Mouse (Mus musculus) heart, embryonic 14.5 days (tissue): Measurements from ENCODE around the gene Ltbp1. TPM values are rescaled to one million over a fixed set of nuclear protein-coding genes. Genes with fewer than 3 reads are reported as not detected.
A peak's percentile ranks its signal among the peaks of the same experiment; 100 is the strongest.

Experiments used
- ATAC-seq: fragments of 200-750 bp; cut with Nextera tagmentation; 2 replicates; pipeline ENCODE4 v1.8.0; 2017; ENCODE audit warnings: low read depth, moderate TSS enrichment; ENCODE audit not compliant: insufficient number of reproducible peaks, insufficient read depth, low FRiP score
- H3K27ac ChIP-seq, 2 experiments: fragments of 200-500 bp in 1 of 2; fragments of 300-500 bp in 1 of 2; sonication (generic) in 1 of 2; replicated peaks in 1 of 2; 2 replicates each; pipeline ENCODE4 v1.5.1; 2012 to 2014; ENCODE audit warnings: low read depth in 2 of 2, low read length in 2 of 2, control low read depth in 1 of 2, mild to moderate bottlenecking in 1 of 2, mixed read lengths in 1 of 2; ENCODE audit not compliant: control insufficient read depth in 1 of 2, insufficient read depth in 1 of 2
- H3K27me3 ChIP-seq: fragments of 300-500 bp; sonication (generic); 2 replicates; pipeline ENCODE4 v1.6.1; 2014; ENCODE audit warnings: mild to moderate bottlenecking, low read length, control low read depth; ENCODE audit not compliant: control insufficient read depth, insufficient read depth
- H3K36me3 ChIP-seq: fragments of 300-500 bp; sonication (generic); 2 replicates; pipeline ENCODE4 v1.6.1; 2014; ENCODE audit warnings: mild to moderate bottlenecking, control low read depth, low read length, mixed read lengths; ENCODE audit not compliant: control insufficient read depth, insufficient read depth
- H3K4me1 ChIP-seq, 2 experiments: fragments of 200-500 bp in 1 of 2; fragments of 300-500 bp in 1 of 2; sonication (generic) in 1 of 2; 2 replicates each; pipeline ENCODE4 v1.6.1; 2012 to 2014; ENCODE audit warnings: low read length in 2 of 2, control low read depth in 1 of 2, mixed read lengths in 1 of 2; ENCODE audit not compliant: control insufficient read depth in 2 of 2, insufficient read depth in 2 of 2
- H3K4me2 ChIP-seq: fragments of 300-500 bp; sonication (generic); 2 replicates; pipeline ENCODE4 v1.6.1; 2014; ENCODE audit warnings: mild to moderate bottlenecking, low read length
- H3K4me3 ChIP-seq, 2 experiments: fragments of 200-500 bp in 1 of 2; fragments of 300-500 bp in 1 of 2; sonication (generic) in 1 of 2; 2 replicates each; pipeline ENCODE4 v1.5.1; 2012 to 2014; ENCODE audit warnings: low read length in 2 of 2, mild to moderate bottlenecking in 2 of 2, control low read depth in 1 of 2, low read depth in 1 of 2, moderate library complexity in 1 of 2; ENCODE audit not compliant: control insufficient read depth in 1 of 2, insufficient read depth in 1 of 2
- H3K9ac ChIP-seq: fragments of 300-500 bp; sonication (generic); 2 replicates; pipeline ENCODE4 v1.6.1; 2014; ENCODE audit warnings: mild to moderate bottlenecking, low read length
- H3K9me3 ChIP-seq: fragments of 300-500 bp; sonication (generic); 2 replicates; pipeline ENCODE4 v1.6.1; 2016; ENCODE audit warnings: low read length, control low read depth; ENCODE audit not compliant: control insufficient read depth
- WGBS: fragments of 180-500 bp; shearing (Covaris S2); extraction: QIAGEN DNeasy Blood & Tissue Kit; methylation state at CpG from one replicate; pipeline ENCODE4 v1.1.7; 2014; 5-methylcytosine and 5-hydroxymethylcytosine counted together
- polyA plus RNA-seq: library from polyadenylated mRNA; unstranded; fragments of >200 nt; fragmentation: Nextera tagmentation; extraction: Ambion mirVana; gene quantifications from 2 replicates; pipeline ENCODE4 v1.2.1, GENCODE M21; 2014

The Ltbp1 gene
- polyA plus RNA-seq, 1 experiment from 2014 or later: 38.1 TPM

- WGBS: 83% methylated on average over 3 of the region's 3 CpGs
Measured at GRCm38 (mm10) chr17:75174501-75174900, 169.1 kb downstream of the Ltbp1 start.

GRCm38 (mm10) chr17:75177920-75178867 lies 172.8 kb downstream of the Ltbp1 start:
- Histone ChIP-seq H3K4me3 (peak overlapping the region; percentile 20 to 23), H3K27ac (peak overlapping the region; percentile 54 to 69; a peak in 3 of 4 replicates), H3K27me3 (no peaks in the 10 kb centered on the region), H3K9ac (peak overlapping the region; percentile 55), H3K4me1 (peaks cover 19 to 25% of the 10 kb centered on the region in 2 experiments), H3K9me3 (no peaks in the 10 kb centered on the region), H3K36me3 (peaks cover 4% of the 10 kb centered on the region; the same call in 1 of the 2 replicates), H3K4me2 (peak overlapping the region; percentile 64)
- peak; percentile 53 for ATAC-seq
- WGBS: 25% methylated on average over 24 of the region's 24 CpGs

More at GRCm38 (mm10) chr17:75174501-75174900, 169.1 kb downstream of the Ltbp1 start:
- no peak overlapping the region for H3K27ac ChIP-seq
- no peaks in the 10 kb centered on the region for H3K27me3 ChIP-seq
- H3K9me3 ChIP-seq: no peaks in the 10 kb centered on the region
- H3K9ac ChIP-seq: no peak overlapping the region
- no peak overlapping the region for H3K4me3 ChIP-seq
- no peaks in the 10 kb centered on the region for H3K36me3 ChIP-seq
- no peak for ATAC-seq
- H3K4me2 ChIP-seq: no peak overlapping the region
- H3K4me1 ChIP-seq: peaks cover 28 to 41% of the 10 kb centered on the region in 2 experiments

DNA sequence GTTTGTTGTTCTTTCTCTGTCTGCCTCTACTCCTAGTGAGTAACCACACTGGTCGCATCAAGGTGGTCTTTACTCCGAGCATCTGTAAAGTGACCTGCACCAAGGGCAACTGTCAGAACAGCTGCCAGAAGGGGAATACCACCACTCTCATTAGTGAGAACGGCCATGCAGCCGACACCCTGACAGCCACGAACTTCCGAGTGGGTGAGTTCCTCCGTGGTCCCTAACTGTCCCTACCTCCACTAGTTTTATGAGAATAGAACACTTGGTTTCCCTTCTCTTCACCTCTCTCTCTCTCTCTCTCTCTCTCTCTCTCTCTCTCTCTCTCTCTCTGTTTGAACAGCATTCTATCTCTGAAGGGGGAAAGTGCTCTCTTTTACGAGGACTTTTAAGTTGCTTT lies 173.6 kb downstream of the Ltbp1 start:
- H3K27ac ChIP-seq: peak overlapping the region in 1 of 2 experiments; percentile 69; a peak in 1 of 4 replicates
- no peak for ATAC-seq
- no peaks in the 10 kb centered on the region for H3K27me3 ChIP-seq
- H3K9ac ChIP-seq: no peak overlapping the region; the same call in 1 of the 2 replicates
- peak overlapping the region; percentile 64 for H3K4me2 ChIP-seq
- H3K4me1 ChIP-seq: peaks cover 15 to 19% of the 10 kb centered on the region in 2 experiments
- no peaks in the 10 kb centered on the region for H3K9me3 ChIP-seq
- H3K36me3 ChIP-seq: peaks cover 4% of the 10 kb centered on the region; the same call in 1 of the 2 replicates
- WGBS: 54% methylated on average over 8 of the region's 8 CpGs
- H3K4me3 ChIP-seq: no peak overlapping the region

DNA sequence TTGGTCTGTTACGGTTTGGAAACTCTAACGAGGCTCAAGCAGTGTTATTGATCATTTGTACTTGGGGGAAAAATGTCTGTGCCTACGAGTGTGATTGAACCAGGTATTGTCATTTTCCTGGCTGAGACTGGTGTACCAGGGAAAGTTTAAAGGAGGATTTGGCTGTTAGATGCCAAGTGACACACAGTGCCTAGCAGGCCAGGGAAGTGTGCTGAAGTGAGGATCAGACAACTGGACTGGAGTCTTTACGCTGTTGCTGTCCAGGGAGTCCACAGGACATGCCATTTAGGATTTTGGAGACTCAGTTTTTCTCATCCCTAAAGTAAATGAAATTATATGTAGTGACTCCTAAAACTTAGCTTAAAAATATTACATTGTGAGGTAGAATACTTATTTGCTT lies 174.9 kb downstream of the Ltbp1 start:
- no peak overlapping the region for H3K4me2 ChIP-seq
- no peak overlapping the region for H3K9ac ChIP-seq
- peaks cover 14 to 19% of the 10 kb centered on the region in 2 experiments for H3K4me1 ChIP-seq
- H3K27ac ChIP-seq: no peak overlapping the region
- H3K27me3 ChIP-seq: no peaks in the 10 kb centered on the region
- ATAC-seq: no peak
- WGBS: 89% methylated on average over 4 of the region's 4 CpGs
- peaks cover 4% of the 10 kb centered on the region; the same call in 1 of the 2 replicates for H3K36me3 ChIP-seq
- no peak overlapping the region for H3K4me3 ChIP-seq
- H3K9me3 ChIP-seq: no peaks in the 10 kb centered on the region

DNA sequence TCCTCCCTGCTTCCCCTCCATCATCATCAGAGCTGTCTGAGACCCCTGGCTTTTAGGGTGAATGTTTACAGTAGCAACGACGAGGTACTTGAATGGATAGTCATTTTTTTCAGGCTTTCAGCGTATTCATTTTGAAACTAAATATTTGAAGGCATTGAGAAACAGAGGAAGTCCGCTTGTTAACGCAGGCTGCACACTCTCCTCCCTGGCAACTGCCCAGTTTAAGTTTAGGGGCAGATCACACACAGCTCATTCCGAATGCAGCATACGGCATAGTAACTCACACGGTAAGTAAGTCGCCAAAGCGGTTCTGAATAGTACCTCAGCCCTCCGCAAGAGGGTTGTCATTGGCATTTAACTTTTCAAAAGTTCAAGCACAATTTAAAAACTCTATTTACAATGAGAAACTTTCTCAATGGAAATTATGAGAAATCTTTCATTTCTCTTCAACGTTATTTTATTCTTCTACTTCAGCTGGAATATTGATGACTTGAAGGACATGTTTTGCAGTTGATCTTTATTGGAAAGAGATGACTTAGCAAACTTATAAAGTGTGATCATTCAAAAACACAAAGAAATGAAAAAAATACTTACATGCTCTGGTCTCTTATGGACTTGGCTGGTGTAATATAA lies 175.7 kb downstream of the Ltbp1 start:
- no peak for ATAC-seq
- H3K36me3 ChIP-seq: peaks cover 5% of the 10 kb centered on the region; the same call in 1 of the 2 replicates
- no peak overlapping the region for H3K9ac ChIP-seq
- H3K4me2 ChIP-seq: no peak overlapping the region
- 80% methylated on average over 12 of the region's 12 CpGs for WGBS
- H3K4me1 ChIP-seq: peaks cover 14 to 19% of the 10 kb centered on the region in 2 experiments
- no peak overlapping the region for H3K4me3 ChIP-seq
- no peaks in the 10 kb centered on the region for H3K27me3 ChIP-seq
- H3K9me3 ChIP-seq: no peaks in the 10 kb centered on the region
- no peak overlapping the region for H3K27ac ChIP-seq

DNA sequence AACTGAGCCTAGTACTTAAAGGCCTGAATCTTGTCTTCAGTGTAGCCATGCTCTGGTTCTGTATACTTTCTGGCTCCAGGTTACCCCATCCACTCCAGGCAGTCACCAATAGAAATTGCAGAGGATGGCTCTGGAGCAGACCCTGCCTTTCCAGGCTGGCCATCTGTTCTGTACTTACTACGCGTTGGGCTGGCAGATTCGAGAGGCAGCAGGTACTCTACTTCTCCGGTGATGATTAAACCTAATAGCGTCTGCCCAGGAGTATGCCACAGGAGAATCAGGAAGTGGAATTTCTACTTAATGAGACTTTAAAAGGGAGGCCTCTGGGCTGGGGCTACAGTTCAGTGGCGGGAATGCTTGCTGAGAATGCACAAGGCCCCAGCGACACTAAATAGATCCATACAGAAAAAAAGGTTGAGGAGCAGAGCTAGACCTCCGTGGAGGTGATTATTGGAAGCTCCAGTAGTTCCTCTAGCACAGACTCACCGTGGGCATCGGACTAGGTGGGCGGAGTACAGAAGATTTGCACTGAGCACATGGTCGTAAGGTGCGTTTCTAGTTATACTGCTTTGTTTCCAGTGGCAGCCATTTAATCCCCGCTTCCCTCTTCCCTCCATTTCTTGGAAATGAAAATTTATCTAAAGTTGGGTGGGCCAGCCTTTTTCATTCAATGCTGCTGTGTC lies 177.1 kb downstream of the Ltbp1 start:
- Histone ChIP-seq H3K27me3 (no peaks in the 10 kb centered on the region), H3K9ac (no peak overlapping the region), H3K4me1 (peaks cover 13 to 18% of the 10 kb centered on the region in 2 experiments), H3K27ac (peak overlapping the region in 1 of 2 experiments; percentile 29; a peak in 1 of 4 replicates), H3K9me3 (no peaks in the 10 kb centered on the region), H3K4me3 (no peak overlapping the region), H3K4me2 (no peak overlapping the region), H3K36me3 (peaks cover 6% of the 10 kb centered on the region; the same call in 1 of the 2 replicates)
- WGBS: 85% methylated on average over 14 of the region's 14 CpGs
- ATAC-seq: no peak
